Mouse (Mus musculus) liver, embryonic 14.5 days (tissue): Measurements from ENCODE around the gene Pdgfa.

Experiments used
- CTCF ChIP-seq: IDR thresholded peaks from 2 replicates; pipeline ENCODE4 v1.5.1; 2016; ENCODE audit warnings: antibody characterized with exemption, low read depth, control low read depth
- EP300 ChIP-seq: IDR thresholded peaks from 2 replicates; pipeline ENCODE4 v1.6.1; 2016; ENCODE audit warnings: antibody characterized with exemption, low read depth

DNA sequence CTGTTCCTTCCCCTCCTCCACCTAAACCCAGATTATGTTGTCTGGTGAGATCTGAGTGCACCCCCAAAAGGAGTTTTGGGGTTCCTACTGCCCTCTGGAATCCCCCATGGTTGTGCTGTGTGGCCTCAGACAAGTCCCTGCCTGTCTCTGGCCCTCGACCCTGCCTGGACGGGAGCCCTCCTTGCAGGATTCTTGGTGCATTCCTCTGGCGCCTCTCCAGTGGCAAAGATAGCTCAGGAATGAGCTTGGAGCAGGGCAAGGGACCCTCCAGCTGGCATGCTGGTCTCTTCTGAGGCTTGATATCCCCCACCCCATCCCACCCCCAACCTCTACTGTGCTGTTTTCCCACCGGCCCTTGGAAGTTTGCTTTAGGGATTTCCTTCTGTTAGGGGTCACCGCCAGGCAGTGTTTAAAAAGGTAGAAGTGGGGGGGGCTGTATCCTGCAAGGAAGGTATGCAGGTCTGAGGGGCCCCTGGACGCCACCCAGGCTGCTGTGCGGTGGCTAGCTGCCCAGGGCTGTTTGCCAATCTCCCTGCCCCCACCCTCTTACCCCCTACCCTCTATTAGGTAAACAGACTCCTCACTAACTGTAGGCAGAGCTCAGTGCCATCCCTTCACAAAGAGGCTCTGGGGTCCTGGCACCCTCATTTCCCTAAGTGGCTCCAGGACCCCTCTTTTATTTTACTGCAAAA is 31.0 kb downstream of the Pdgfa start:
- no peak for TF ChIP-seq CTCF
- TF ChIP-seq EP300: no peak
